Mouse (Mus musculus) kidney, adult 18-20 months (tissue): ENCODE data around the gene Ces1f.
"Not testable (repeated sequence)": the region's sequence is repeated elsewhere in the genome, so short reads cannot be mapped to it uniquely, and the experiment has no call there.

Experiments used
- DNase-seq: peaks from one replicate; pipeline ENCODE4 v3.0.0; 2021

The Ces1f gene

DNA sequence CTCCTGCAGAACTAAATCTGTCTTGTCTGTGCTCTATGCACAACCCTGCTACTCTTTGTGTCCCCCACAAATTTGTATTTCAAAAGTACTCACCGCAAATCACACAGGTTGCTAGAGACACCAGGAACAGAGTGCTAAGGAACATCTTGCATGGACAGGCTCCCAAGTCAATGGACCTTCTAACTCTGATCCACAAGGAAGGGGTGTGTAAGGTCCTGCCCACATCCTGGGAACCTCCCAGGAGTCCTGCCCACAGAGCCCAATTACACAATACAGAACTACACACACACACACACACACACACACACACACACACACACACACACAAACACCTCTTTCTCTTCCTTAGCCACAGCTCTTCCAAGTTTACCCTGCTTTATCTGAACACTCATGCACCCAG, at the start of gene Ces1f:
Ces1f (minus strand) TSS at position 192 of the 400 bp plus-strand sequence.
- no peak for DNase-seq

DNA sequence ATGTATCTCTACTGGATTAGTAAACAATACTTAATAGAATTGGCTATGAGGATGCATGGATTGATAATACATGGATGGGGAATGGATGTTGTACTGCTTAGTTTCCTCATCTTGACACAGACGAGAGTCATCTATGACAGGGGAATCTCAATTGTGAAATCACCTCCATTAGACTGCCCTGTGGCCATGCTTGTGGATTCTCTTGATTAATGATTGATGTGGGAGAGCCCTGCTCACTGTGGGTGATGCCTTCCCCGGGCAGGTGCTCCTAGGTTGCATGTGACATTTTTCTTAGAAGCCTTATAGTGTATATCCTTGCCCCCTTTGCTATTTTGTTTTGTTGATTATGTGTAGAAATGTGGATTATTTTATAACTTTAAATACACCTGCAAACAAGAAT, 45.6 kb upstream of the Ces1f start:
- DNase-seq: no peak

DNA sequence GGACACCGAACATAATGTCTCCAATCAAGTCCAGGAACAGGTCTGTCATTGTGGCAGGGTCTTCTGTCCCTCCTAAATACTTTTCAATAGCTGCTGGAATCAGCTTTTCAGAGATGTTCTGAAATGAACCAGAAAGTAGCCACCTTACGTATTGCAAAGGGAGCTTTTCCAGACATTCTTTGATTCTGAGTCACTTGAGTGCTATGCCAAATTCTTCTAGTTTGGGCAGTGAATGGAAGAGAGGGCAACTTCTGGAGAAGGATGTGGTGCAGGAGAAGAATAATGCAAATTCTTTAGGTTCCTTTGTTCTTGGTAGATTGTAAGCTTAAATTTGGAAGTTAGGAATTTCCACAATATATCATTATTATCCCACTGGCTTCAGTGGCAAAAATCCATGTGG, 37.5 kb upstream of the Ces1f start:
- DNase-seq: no peak

DNA sequence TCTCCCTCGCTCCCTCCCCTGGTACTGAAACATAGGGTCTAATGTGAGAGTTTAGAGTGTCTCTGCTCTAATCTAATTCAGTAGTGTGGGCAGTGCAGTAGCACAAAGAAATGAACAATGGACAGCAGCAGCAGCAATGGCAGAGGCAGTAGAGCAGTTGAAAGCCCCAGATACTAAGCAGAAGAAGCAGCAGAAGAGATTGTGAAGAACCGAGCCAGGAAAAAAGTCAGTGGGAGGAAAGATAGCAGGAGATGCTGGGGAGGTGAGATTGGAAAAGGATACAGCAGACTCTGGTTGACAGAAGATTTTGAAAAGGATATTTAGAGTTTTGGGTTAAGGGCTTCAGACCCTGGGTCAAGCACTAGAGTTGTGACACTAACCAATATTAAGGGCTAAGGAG, 36.0 kb upstream of the Ces1f start:
- no peak for DNase-seq

DNA sequence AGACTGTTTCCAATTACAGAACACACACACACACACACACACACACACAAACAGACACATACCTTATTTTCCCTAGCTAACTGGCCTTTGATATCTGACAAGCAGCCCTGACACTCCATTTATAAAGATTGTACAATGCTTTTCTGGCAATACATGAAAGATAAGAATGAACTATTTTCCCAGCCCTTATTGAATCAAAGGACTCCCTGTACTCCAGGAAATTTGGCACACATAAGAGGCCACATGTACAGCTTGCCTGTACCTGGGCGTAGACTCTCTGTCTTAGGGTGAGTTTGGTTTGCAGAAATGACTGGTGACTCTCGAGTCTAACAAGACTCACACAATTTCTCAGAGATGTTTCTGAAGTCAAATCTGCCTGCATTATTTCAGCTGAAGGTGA, 4.3 kb upstream of the Ces1f start:
- DNase-seq: no peak

DNA sequence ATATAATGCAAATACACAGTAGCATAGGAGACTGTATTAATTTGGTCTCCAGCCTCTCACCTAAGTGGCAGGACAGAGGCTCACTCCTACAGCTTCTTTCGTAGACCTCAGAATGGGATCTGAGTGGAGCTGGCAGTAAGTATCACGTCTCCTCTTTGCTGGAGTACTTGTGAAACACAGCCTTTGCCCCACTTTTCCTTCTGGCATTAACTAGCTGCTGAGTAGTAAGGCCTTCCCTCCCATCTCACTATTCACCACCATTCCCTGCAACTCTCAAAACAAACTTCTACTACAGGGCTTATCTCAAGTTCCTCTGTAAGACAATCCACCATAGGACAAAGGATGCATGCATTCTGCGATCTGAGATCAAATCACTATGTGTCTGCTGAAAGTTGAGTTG, 2.8 kb upstream of the Ces1f start:
- no peak for DNase-seq

DNA sequence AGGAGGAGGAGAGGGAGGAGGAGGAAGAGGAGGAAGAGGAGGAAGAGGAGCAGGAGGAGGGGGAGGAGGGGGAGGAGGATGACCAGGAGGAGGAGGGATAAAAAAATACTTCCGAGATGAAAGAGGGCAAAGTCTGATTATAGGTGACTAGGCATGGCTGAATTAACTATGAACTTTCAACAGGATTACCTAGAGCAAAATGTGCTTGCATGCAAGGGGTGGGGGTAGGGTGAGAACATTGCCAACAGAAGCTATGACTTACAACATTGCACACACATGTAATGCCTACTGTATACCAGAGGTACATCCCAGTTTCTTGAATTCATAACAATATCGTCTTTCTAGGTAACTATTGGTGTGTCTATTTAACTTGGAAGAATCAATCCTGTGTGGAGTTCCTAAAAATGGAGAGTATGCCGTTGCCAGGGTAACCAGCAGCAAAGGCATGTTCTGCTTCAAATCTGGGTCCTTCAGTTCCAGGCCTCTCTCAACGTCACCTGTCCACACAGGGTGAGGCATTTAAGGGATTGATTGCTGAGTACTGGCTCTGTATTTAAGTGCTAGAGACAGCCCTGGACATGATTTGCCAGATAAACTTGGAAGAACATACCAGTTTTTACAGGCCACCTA, 1.3 kb downstream of the Ces1f start:
- DNase-seq: no peak

DNA sequence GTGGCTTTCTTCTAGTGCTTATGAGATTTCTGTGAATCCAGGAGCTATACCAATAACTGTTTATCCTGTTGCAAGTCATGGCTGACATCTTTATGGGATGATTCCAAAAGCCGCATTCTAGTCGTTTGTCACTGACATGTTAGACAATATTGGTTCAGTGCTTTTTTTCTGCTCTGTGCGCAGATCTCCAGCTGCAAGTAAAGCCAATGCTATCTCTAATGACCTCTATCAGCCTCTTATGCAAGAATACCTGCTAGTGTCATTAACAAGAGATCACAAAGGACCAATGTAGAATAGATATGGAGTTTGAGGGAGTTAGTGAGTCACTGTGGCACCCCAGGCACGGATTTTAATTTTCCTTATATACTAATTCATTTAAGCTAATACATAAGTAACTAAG, 4.9 kb downstream of the Ces1f start:
- DNase-seq: no peak

DNA sequence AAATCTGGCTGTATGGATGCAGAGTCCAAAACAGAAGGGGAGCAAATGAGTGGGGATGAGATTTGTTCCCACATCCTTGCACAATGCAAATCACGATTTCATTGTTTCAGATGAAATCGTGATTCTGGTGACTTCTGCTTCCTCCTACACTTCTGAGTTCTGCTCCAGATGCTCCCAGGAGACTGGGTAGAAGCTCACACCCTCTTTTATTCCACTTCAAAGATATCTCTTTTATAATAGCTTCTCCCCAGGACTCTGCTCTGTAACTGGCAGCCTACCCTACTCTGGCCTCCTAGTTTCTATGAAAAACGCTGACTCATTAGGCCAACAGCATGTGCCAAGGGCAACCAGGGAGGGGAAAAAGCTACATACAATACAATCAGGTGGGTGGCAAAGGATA, 6.2 kb downstream of the Ces1f start:
- no peak for DNase-seq

DNA sequence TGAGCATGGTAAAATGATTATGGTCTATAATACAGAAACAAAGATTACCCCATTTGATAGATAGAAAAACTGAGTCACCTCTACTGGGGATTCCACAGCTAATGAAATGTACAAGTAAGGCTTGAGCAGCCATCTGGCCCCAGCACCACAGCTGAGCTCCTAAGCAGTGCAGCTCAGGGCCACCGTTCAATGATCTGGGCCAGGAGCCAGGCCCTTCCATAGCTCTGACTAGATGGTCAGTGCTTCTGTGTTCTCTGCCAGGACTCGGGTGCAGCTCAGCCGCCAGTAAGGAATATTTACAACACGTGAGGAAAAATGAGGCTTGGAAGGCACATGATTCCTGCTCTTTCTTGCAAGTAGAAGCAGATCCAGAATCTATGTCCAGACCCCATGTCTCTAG, 6.9 kb downstream of the Ces1f start:
- DNase-seq: peak; percentile 63

DNA sequence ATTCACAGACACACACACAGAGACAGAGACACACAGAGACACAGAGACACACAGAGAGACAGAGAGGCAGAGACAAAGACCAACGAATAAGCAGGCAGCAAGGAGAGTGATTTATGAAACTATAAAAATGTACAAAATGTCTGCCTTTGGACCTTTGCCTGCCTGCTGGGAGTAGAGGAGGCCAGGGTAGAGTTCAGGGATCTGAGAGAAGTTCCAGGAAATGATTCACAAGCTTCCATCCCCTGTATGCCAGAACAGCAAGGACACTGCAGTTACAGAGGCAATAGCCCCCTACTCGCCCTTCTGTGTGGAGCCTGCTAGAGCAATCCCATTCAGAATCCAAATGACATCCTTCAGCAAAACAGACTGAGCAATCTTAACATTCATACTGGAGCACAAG, 18.1 kb downstream of the Ces1f start:
- no peak for DNase-seq

DNA sequence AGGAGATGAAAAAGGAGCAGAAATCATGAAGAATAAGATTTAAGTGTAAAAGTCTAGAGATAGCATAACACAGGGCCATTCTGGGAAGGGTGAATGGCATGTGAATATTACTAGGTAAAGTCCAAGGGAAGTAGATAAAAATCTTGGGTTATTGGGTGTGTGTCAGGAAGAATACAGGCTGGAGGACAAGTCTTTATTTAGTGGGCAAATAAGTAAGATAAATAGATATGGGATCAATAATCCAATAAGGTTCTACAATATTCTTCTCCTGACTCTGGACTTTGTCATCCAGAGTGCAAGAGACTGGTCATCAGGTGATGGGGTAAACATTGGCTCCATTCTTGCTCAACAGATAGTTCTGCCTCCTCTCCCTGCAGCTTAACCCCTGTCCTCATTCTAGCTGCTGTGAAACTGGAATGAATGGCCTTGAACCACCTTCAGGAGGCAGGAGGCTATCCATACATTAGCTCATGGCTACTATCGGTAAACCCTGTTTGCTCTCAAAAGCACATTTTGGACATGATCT, 27.1 kb downstream of the Ces1f start:
- DNase-seq: no peak

DNA sequence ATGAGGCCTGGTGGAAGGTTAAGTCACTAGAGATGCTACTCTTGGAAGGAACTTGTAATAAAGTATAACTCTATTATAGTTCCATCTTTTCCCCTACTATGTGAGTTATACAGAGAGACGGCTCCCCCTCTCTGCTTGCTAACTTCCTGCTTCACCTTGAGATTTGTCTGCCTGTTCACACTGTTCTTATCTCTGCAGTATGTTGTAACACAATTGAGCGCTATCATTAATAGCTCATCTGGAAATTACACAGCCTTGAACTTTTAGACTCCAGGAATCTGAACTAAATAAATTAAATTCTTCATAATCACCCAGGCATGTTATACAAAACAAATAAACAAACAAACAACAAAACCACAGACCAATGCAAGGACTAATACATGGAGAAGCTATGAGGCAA, 33.5 kb downstream of the Ces1f start:
- no peak for DNase-seq

DNA sequence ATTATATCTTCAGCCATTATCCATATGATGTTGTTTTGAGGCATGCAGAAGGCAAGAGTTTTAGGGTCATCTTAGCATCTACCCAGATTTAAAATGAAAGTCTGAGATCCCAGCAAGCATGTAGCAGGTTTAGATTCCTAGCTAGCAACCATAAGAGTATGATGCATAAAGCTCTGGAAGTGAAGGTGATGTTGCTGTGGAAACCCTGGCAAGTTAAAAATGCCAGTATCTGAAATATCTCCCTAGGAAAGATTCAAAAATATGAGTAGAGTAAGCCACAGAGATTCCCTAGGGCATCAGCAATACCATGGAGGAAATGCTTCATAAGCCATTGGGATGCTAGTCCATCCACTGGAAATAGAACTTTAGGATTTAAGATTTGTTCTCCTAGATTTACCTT, 39.7 kb downstream of the Ces1f start:
- no peak for DNase-seq

DNA sequence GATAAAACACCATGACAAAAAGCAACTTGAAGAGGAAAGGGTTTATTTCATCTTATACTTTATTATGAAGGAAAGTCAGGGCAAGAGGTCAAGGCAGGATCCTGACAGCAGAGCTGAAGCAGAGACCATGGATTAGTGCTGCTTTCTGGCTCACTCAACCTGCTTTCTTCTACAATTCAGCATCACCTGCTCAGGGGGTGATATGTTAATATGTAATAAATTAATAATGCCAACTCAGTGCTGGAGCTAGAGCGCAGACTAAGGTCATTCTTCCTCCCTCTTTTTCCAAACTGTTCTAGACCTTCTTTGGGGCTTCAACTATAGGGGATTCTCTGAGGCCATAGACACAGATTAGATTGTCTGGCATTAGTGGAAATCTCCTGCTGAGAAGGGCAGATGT, 43.9 kb downstream of the Ces1f start:
- no peak for DNase-seq

DNA sequence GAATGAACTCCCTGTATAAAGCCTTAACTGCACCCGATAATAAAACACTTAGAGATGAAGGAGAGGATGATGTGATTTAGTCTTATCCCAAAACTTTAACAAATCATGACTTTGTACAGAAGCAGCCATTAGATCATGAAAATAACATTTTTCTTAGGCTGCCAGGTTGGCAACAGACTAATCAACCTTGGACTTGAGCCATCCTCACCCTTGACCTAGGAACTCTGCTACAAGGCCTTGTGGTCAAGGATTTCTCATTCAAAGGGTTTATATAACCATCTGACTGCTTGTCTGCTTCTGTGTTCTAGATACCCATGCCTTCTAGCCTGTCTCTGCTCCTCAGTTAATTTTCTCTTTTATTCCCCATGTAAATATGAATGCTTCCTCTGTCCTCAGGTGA, 44.8 kb downstream of the Ces1f start:
- DNase-seq: no peak

DNA sequence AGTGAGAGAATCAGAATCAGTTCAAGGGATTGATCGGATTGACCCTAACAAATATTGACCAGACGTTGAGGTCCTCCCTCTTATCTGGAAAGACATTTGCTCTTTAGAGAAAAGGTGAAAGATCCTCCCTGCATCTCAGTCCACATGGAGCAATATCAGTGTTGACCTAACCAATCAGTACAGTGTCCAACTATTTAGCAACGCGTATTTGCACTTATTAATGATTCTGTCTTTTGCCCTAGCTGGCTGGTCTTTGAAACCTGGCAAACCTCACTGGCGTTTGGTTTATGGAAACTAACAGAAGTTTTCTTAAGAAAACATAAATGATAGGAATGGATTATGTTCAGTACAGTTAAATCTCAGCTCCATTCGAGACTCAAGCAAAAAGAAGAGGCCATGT, 45.5 kb downstream of the Ces1f start:
- DNase-seq: no peak

DNA sequence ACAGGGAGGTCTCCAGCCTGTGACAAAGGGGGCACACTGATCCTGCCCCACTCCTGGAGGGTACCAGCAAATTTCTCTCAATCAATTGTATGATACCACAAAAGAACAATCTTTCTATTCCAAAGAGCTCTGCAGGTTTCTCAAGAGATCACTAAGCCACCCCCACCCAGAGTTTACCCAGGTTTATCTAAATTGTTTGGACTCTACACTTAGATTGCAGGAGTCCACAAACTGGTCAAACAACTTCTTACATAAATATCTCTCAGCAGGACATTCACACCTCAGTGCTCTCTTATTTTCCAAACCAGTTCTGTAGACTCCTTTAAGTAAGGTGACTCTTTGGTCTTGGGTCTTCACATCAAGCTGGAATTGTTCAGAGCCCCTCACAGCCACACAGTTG, 50.1 kb downstream of the Ces1f start, which contains the start of gene Ces1e:
Ces1e (minus strand) TSS at position 174 of the 400 bp plus-strand sequence.
- DNase-seq: no peak

DNA sequence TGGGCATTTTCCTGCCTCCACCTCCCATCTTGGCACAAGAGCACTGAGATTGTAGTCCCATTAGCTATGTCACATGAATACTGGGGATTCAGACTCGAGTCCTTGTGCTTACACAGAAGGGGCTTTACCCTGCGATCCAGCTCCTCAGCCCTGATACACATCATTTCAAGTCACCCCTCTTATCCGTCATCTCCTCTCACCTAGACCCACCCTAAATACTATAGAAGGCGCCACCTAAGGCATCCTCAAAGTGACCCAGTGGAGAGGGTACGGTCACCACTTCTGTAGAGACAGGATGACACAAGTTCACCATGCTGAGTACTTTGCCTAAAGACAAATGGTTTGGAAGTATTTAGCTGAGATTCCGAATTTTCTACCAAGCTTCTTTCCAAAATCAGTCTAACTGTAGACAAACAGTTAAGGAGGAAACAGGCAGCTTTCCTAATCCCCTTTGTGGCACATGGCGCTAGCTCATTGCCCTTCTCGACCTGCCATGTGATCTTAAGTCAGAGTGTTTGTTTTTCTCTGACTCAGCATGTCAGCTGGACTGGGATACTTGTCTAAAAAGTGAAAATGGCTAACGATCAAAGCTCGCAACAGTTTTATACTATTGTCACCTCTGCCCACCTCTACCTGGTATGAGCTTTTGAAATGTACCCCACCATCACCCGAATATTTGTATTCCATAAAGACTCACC, 50.7 kb downstream of the Ces1f start:
- DNase-seq: peak; percentile 40

DNA sequence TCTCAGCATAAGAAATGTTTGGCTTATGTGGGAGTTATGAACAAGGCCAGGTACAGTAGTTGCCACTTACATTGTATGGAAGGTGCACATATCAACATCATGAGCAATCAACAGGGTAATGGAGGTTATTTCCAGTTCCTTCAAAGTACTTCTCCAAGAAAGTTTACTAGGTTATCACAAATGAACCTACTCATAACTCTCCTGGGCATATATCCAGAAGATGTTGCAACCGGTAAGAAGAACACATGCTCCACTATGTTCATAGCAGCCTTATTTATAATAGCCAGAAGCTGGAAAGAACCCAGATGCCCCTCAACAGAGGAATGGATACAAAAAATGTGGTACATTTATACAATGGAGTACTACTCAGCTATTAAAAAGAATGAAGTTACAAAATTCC, 53.1 kb downstream of the Ces1f start:
- DNase-seq: not testable (repeated sequence)

DNA sequence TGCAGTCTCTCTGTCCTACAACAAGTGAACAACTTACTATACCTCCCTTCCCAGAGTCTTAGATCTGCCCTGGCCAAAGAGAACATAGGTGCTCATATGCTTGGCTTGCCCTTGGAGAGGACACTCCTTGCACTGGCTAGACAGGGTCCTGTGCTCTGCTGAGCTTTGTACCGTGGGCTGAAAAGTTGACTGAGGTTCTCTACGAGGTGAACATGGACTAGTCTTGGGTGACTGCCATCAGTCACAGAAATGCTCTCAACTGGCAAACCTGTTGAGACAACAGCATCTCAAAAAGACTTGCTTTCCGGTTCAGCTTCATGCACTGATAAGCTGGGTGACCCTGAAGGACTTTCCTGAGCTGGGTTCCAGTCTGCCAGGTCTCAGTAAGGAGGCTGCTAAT, 57.7 kb downstream of the Ces1f start:
- DNase-seq: no peak

DNA sequence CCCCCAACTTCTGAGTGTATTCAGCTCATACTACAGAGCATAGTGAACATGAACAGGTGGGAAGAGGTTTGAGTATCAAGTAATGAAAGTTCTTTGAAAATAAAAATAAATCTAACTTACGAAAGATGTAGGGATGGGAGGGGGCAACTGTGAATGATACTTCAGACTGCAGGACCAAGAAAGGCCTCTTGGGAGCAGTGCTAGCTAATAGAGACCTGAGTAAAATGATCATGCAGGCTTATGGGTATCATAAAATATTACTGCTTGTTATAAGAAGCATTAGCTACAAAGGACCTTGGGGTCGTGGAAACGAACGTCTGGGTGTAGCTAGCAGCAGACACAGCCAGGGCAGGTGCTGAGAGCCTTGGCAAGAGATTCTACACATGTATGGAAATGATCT, 61.7 kb downstream of the Ces1f start:
- DNase-seq: no peak

DNA sequence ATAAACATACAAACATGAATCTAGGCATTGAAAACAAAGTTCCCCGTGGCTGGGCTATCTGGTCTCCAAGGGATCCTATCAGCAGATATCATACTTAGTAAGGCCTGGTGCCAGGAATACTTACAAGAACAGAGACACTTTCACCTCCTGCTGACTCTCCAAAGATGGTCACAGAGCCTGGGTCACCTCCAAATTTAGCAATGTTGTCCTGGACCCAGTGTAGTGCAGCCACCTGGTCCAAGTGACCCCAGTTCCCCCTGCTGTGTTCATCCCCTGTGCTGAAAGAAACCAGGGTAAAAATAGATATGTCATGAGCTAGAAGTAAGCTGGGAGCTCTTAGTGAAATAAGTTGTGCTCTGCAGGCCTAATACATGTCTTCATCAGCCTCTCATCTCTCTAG, 62.2 kb downstream of the Ces1f start:
- DNase-seq: no peak

DNA sequence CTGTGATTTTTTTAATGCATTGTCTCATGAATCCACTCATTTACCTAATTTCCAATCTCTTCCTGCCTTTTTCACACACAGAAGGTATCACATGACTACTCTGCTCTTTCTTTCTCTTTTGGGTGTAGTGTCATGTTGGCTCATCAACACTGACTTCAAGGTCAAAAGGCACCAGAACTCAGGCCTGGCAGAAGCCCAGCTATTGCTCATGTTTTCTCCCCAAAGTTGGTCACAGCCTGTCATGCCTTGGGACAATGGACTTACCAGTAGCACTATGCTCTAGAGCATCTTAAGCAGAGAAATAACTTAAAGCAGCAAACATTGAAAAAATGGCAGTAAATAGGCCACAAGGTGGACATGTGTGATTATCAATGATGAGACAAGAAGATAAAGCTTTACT, 68.5 kb downstream of the Ces1f start:
- DNase-seq: no peak
